Mouse (Mus musculus) ES-E14 (cell line): ENCODE results near the gene Mre11a. TPM values are rescaled to one million over a fixed set of nuclear protein-coding genes. Genes with fewer than 3 reads are reported as not detected.

Experiments used
- DNase-seq: peaks from one replicate; pipeline ENCODE4 v3.0.0-alpha.2; 2013; ENCODE audit warnings: low read depth, low spot score
- H3K27ac ChIP-seq: 2 replicates; pipeline ENCODE4 v1.5.1; 2012; ENCODE audit warnings: low read depth, mild to moderate bottlenecking, low read length, moderate library complexity, mixed read lengths; ENCODE audit not compliant: poor library complexity, insufficient read depth, severe bottlenecking
- H3K36me3 ChIP-seq: 2 replicates; pipeline ENCODE4 v1.6.1; 2012; ENCODE audit warnings: mild to moderate bottlenecking, low read length, moderate library complexity, mixed read lengths; ENCODE audit not compliant: control insufficient read depth, poor library complexity, insufficient read depth, severe bottlenecking
- H3K4me1 ChIP-seq, 2 experiments: fragments of 150-350 bp in 1 of 2; sonication (generic) in 1 of 2; 2 replicates each; pipeline ENCODE4 v1.6.1; 2012; ENCODE audit warnings: low read length in 2 of 2, mild to moderate bottlenecking in 1 of 2, mixed read lengths in 1 of 2; ENCODE audit not compliant: control insufficient read depth in 2 of 2, insufficient read depth in 2 of 2, poor library complexity in 1 of 2
- H3K4me3 ChIP-seq, 2 experiments: fragments of 150-350 bp in 1 of 2; sonication (generic) in 1 of 2; 2 replicates each; pipeline ENCODE4 v1.5.1; 2012; ENCODE audit warnings: low read length in 2 of 2, low read depth in 1 of 2, mild to moderate bottlenecking in 1 of 2, mixed read lengths in 1 of 2; ENCODE audit not compliant: insufficient read depth in 1 of 2, poor library complexity in 1 of 2, severe bottlenecking in 1 of 2
- H3K9ac ChIP-seq: 2 replicates; pipeline ENCODE4 v1.6.1; 2012; ENCODE audit warnings: low read depth, mild to moderate bottlenecking, low read length, mixed read lengths; ENCODE audit not compliant: poor library complexity, insufficient read depth, severe bottlenecking
- H3K9me3 ChIP-seq: fragments of 150-350 bp; sonication (generic); 2 replicates; pipeline ENCODE4 v1.6.1; 2012; ENCODE audit warnings: low read depth, mild to moderate bottlenecking, low read length; ENCODE audit not compliant: control insufficient read depth, insufficient read depth
- CHD2 ChIP-seq: IDR thresholded peaks from 2 replicates; pipeline ENCODE4 v1.6.1; 2014; ENCODE audit warnings: mild to moderate bottlenecking, low read depth, low read length, inconsistent platforms
- HCFC1 ChIP-seq: IDR thresholded peaks from 2 replicates; pipeline ENCODE4 v1.6.1; 2012; ENCODE audit warnings: low read length, inconsistent platforms, borderline replicate concordance; ENCODE audit not compliant: insufficient read depth
- MAFK ChIP-seq: IDR thresholded peaks from 2 replicates; pipeline ENCODE4 v1.6.1; 2014; ENCODE audit warnings: mild to moderate bottlenecking, low read depth, low read length, inconsistent platforms; ENCODE audit not compliant: insufficient read depth
- ZC3H11A ChIP-seq: IDR thresholded peaks from 2 replicates; pipeline ENCODE4 v1.6.1; 2012; ENCODE audit warnings: low read depth, mild to moderate bottlenecking, inconsistent platforms, low read length, borderline replicate concordance
- ZNF384 ChIP-seq: IDR thresholded peaks from 2 replicates; pipeline ENCODE4 v1.6.1; 2012; ENCODE audit warnings: low read depth, low read length, inconsistent platforms
- in situ Hi-C, 2 experiments: fragments of 600-800 bp; cut with MboI; formaldehyde crosslinking; loops; one replicate each; pipeline ENCODE4 v1.15.1; 2025; ENCODE audit warnings: low sequenced_read_pairs in 2 of 2, inconsistent platforms in 1 of 2; ENCODE audit not compliant: unreplicated experiment in 2 of 2
- total RNA-seq: library from RNA; depleted of rRNA; stranded (reverse); fragments of 300-350 nt; gene quantifications from 2 replicates; pipeline ENCODE4 v1.2.3, GENCODE M21; 2012; rRNA removed

Mre11a gene
- total RNA-seq, result 34.9 and 46.0 TPM in 2 replicates

- Histone ChIP-seq H3K4me3 (peak within 1 kb of the TSS; percentile 79 to 94), H3K36me3 (peaks cover 23% of the 10 kb centered on the region), H3K4me1 (peaks cover 0 to 2% of the 10 kb centered on the region in 2 experiments; a peak in 2 of 4 replicates), H3K9ac (peak within 1 kb of the TSS; percentile 98), H3K27ac (peak within 1 kb of the TSS; percentile 79), H3K9me3 (no peaks in the 10 kb centered on the region)
- in situ Hi-C loops, result no loop called here
- peak; percentile 98 for DNase-seq
- no peak for TF ChIP-seq ZNF384
- TF ChIP-seq HCFC1, result peak; percentile 64; the same call in 1 of the 2 replicates
- no peak for TF ChIP-seq ZC3H11A
- TF ChIP-seq CHD2, result peak; percentile 99
Measured at GRCm38 (mm10) chr9:14784039-14785002, at the start of gene Mre11a, which contains the start of gene Ankrd49. Gene Mre11a (plus strand): TSS chr9:14784654. Gene Ankrd49 (minus strand): TSS chr9:14784856.

- Histone ChIP-seq H3K36me3 (no peaks in the 10 kb centered on the region), H3K4me1 (peaks cover 4 to 8% of the 10 kb centered on the region in 2 experiments; a peak in 1 of 4 replicates), H3K9me3 (no peaks in the 10 kb centered on the region), H3K9ac (no peak overlapping the region), H3K27ac (no peak overlapping the region), H3K4me3 (peak overlapping the region in 1 of 2 experiments; percentile 57; a peak in 1 of 4 replicates)
- DNase-seq, result no peak
- in situ Hi-C loops, result no loop called here
- peak; percentile 52; the same call in 1 of the 2 replicates for TF ChIP-seq MAFK
- no peak for TF ChIP-seq CHD2
- no peak for TF ChIP-seq ZC3H11A
- TF ChIP-seq HCFC1, result no peak
- TF ChIP-seq ZNF384, result 0 out of 2 replicates have a peak, but pooled peaks have one; percentile 10
Measured at GRCm38 (mm10) chr9:14739498-14740150, 44.8 kb upstream of the Mre11a start.

- Histone ChIP-seq H3K27ac (no peak within 1 kb of the TSS), H3K9me3 (no peaks in the 10 kb centered on the region), H3K4me3 (peak within 1 kb of the TSS; percentile 17 to 57; a peak in 3 of 4 replicates), H3K4me1 (peaks cover 4 to 8% of the 10 kb centered on the region in 2 experiments; a peak in 1 of 4 replicates), H3K9ac (no peak within 1 kb of the TSS), H3K36me3 (no peaks in the 10 kb centered on the region)
- no peak for TF ChIP-seq ZNF384
- no peak for TF ChIP-seq ZC3H11A
- TF ChIP-seq CHD2, result no peak
- no peak for TF ChIP-seq MAFK
- no peak for TF ChIP-seq HCFC1
- in situ Hi-C loops, result no loop called here
- DNase-seq, result no peak
Measured at GRCm38 (mm10) chr9:14740151-14740924, 44.1 kb upstream of the Mre11a start, which contains the start of gene Piwil4. Gene Piwil4 (minus strand): TSS chr9:14740733.
